Mouse (Mus musculus) liver, embryonic 12.5 days (tissue): Measurements from ENCODE around the gene Spsb4. TPM values are rescaled to one million over a fixed set of nuclear protein-coding genes. Genes with fewer than 3 reads are reported as not detected.

Experiments
- ATAC-seq: fragments of 200-750 bp; cut with Nextera tagmentation; 2 replicates; pipeline ENCODE4 v1.8.0; 2017; ENCODE audit warnings: moderate number of reproducible peaks, mild to moderate bottlenecking, moderate library complexity
- H3K27ac ChIP-seq: fragments of 300-500 bp; sonication (generic); 2 replicates; pipeline ENCODE4 v1.5.1; 2016; ENCODE audit warnings: mild to moderate bottlenecking
- H3K27me3 ChIP-seq: fragments of 300-500 bp; sonication (generic); replicated peaks from 2 replicates; pipeline ENCODE4 v1.6.1; 2016; ENCODE audit warnings: mild to moderate bottlenecking, moderate library complexity
- H3K36me3 ChIP-seq: fragments of 300-500 bp; sonication (generic); 2 replicates; pipeline ENCODE4 v1.6.1; 2016; ENCODE audit warnings: mild to moderate bottlenecking, moderate library complexity
- H3K4me1 ChIP-seq: fragments of 300-500 bp; sonication (generic); 2 replicates; pipeline ENCODE4 v1.6.1; 2016
- H3K4me2 ChIP-seq: fragments of 300-500 bp; sonication (generic); 2 replicates; pipeline ENCODE4 v1.6.1; 2016; ENCODE audit warnings: mild to moderate bottlenecking, moderate library complexity
- H3K4me3 ChIP-seq: fragments of 300-500 bp; sonication (generic); 2 replicates; pipeline ENCODE4 v1.5.1; 2016; ENCODE audit warnings: mild to moderate bottlenecking, moderate library complexity
- H3K9ac ChIP-seq: fragments of 300-500 bp; sonication (generic); 2 replicates; pipeline ENCODE4 v1.6.1; 2016; ENCODE audit warnings: mild to moderate bottlenecking, moderate library complexity
- H3K9me3 ChIP-seq: fragments of 300-500 bp; sonication (generic); replicated peaks from 2 replicates; pipeline ENCODE4 v1.6.1; 2016; ENCODE audit warnings: mild to moderate bottlenecking, moderate library complexity
- WGBS: fragments of 180-500 bp; shearing (Covaris S2); methylation state at CpG from one replicate; pipeline ENCODE4 v1.1.7; 2016; ENCODE audit not compliant: insufficient replicate concordance; 5-methylcytosine and 5-hydroxymethylcytosine counted together
- polyA plus RNA-seq: library from polyadenylated mRNA; unstranded; fragments of >200 nt; fragmentation: Nextera tagmentation; extraction: Ambion mirVana; gene quantifications from 2 replicates; pipeline ENCODE4 v1.2.1, GENCODE M21; 2016

Gene Spsb4
- polyA plus RNA-seq, 1 experiment from 2014 or later = 2.3 TPM

DNA sequence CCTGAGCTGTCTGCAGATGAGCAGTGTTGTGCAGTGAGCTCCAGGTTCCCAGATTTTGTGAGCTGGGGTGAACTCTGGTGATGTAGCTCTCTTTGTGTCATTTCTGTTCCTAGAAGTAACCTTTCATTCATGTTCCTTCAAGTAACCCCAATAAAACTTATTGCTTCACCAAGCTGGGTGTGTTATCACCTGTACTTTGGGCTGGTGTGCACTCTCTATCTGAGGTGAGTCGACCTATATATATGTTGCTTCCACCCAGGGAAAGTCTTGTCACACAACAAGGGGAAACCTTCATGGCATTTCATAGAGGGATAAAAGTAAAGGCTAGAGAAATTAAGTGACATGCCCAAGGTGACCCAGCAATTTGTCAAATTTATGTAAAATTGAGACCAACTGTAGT lies 109.1 kb downstream of the Spsb4 start:
- no peak overlapping the region for H3K9ac ChIP-seq
- H3K4me1 ChIP-seq = no peaks in the 10 kb centered on the region
- no peak overlapping the region for H3K4me2 ChIP-seq
- 59% methylated on average over 1 of the region's 1 CpGs for WGBS
- no peak overlapping the region for H3K27ac ChIP-seq
- ATAC-seq = no peak
- H3K9me3 ChIP-seq = no peaks in the 10 kb centered on the region
- 0 out of 2 replicates have a peak, but pooled peaks cover 4% of the 10 kb centered on the region for H3K27me3 ChIP-seq
- no peak overlapping the region for H3K4me3 ChIP-seq
- H3K36me3 ChIP-seq = no peaks in the 10 kb centered on the region

DNA sequence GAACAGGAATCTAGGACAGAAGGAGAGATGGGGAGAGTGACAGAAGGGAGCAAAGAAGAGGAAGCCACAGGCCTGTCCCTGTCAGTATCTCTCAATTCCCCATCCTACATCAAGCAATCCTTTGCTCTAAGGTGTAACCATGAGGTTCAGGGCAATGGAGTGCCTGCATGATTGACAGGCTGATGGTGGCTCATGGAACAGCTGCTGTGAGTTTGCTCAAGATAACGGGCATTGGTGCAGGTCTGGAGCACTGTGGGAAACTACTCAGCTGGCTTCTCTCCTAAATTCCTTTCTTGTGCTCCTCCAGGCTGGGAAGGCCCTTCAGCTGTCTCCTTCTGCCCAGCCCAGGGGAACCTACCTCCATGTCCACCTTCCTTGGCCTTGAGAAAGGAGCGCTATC lies 109.9 kb downstream of the Spsb4 start:
- H3K27ac ChIP-seq = no peak overlapping the region
- H3K4me2 ChIP-seq = no peak overlapping the region
- no peaks in the 10 kb centered on the region for H3K9me3 ChIP-seq
- no peak for ATAC-seq
- H3K36me3 ChIP-seq = no peaks in the 10 kb centered on the region
- H3K27me3 ChIP-seq = 0 out of 2 replicates have a peak, but pooled peaks cover 4% of the 10 kb centered on the region
- WGBS = 52% methylated on average over 2 of the region's 2 CpGs
- H3K9ac ChIP-seq = no peak overlapping the region
- H3K4me3 ChIP-seq = no peak overlapping the region
- H3K4me1 ChIP-seq = no peaks in the 10 kb centered on the region

DNA sequence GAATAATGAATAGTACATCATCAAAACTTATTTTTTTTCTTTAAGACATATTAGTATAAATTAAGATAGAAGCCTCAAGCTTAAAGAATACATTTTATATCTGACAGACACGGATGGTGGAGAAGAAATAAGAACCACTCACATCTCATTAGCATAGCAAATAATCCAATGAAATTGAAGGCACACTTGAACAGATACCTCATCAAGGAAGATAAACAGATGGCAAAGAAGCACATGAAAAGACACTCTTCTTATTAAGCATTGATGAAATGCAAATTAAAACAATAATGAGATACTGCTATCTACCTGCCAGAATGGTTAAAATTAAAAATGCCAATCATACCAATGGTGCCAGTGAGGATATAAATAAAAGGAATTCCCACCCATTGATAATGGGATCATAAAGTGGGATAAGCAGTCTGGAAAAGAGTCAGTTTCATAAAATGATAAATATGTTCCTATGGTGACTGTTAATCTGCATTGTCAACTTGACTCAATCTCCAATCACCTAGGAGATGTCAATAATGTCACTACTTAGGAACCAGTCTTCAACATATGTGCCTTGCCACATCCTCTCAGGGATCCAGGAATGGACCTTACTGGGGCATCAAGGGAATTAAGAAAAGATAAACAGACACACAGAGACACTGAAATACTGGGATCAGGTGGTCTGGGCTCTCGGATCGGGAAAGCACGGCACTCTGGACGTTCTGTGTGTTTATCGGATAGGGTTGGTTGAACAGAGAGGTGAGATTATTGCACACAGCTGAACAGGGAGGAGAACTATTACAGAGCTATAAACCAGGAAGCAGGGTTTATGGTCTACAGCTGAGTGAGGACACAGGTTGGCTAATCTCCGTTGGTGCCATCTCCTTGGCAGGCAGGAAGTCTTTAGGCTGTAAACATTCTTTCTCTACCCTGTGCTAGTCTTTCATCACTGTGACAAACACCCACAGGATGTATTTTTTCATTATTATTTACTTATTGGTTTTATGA lies 114.0 kb downstream of the Spsb4 start:
- no peak overlapping the region for H3K4me2 ChIP-seq
- no peaks in the 10 kb centered on the region for H3K9me3 ChIP-seq
- no peaks in the 10 kb centered on the region for H3K36me3 ChIP-seq
- no peak overlapping the region for H3K27ac ChIP-seq
- H3K4me1 ChIP-seq = no peaks in the 10 kb centered on the region
- H3K4me3 ChIP-seq = no peak overlapping the region
- 78% methylated on average over 7 of the region's 7 CpGs for WGBS
- H3K9ac ChIP-seq = no peak overlapping the region
- no peak for ATAC-seq
- 0 out of 2 replicates have a peak, but pooled peaks cover 4% of the 10 kb centered on the region for H3K27me3 ChIP-seq

DNA sequence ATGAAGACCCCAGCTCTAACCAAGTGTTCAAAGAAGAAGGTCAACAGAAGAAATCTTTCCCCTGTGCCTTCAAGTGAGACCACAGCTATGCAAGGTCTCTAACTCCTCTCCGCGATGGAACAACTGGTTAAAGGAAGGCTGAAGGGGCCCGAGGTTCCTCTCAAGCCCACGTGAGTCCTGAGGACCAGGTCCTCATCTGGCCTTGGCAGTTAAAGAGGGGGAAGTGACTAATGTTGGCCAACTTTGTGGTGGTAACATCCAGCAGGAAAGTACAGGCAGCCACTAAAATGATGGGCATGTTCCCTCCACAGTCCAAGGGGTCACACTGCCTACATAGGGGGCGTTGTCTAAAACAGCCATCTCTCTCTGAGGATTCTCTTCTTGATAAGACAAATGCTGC lies 118.9 kb downstream of the Spsb4 start:
- 42% methylated on average over 5 of the region's 5 CpGs for WGBS
- H3K9ac ChIP-seq = no peak overlapping the region
- H3K4me1 ChIP-seq = no peaks in the 10 kb centered on the region
- no peak for ATAC-seq
- no peak overlapping the region for H3K27ac ChIP-seq
- no peaks in the 10 kb centered on the region for H3K27me3 ChIP-seq
- H3K4me3 ChIP-seq = no peak overlapping the region
- no peak overlapping the region for H3K4me2 ChIP-seq
- H3K36me3 ChIP-seq = no peaks in the 10 kb centered on the region
- H3K9me3 ChIP-seq = no peaks in the 10 kb centered on the region

DNA sequence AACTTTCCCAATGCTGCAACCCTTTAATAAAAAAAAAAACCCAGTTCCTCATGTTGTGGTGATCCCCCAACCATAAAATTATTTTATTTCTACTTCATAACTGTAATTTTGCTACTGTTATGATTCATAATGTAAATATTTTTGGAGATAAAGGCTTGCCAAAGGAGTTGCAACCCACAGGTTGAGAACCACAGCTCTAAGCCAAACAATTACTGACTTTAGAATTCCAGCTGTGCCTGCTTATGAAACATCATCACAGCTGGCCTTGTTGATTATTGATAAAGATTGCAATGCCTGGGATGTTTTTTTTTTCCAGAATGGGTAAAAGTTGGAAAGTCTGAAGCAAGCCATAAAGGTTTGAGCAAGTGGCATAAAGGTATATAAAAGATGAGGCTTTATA lies 119.6 kb downstream of the Spsb4 start:
- no peaks in the 10 kb centered on the region for H3K4me1 ChIP-seq
- no peak overlapping the region for H3K9ac ChIP-seq
- H3K9me3 ChIP-seq = no peaks in the 10 kb centered on the region
- H3K4me3 ChIP-seq = no peak overlapping the region
- no peak for ATAC-seq
- H3K36me3 ChIP-seq = no peaks in the 10 kb centered on the region
- no peak overlapping the region for H3K27ac ChIP-seq
- H3K4me2 ChIP-seq = no peak overlapping the region
- no peaks in the 10 kb centered on the region for H3K27me3 ChIP-seq

DNA sequence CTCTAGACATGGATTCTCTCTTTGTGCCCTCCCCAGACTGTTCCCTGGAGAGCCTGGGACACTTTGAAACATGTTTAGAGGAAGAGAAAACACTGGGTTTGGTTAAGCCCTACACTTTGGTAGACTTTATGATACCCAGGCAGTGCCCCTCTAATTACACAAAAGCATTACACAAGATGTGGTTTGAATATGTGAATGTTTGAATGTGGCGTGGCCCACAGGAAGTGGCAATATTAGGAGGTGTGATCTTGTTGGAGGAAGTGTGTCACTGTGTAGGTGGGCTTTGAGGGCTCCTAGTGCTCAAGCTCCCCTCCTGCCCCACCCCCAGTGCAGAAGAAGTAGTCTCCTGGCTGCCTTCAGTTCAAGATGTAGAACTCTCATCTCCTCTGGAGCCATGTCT lies 122.0 kb downstream of the Spsb4 start:
- Histone ChIP-seq H3K4me3 (no peak overlapping the region), H3K27me3 (peaks cover 7% of the 10 kb centered on the region), H3K36me3 (no peaks in the 10 kb centered on the region), H3K4me2 (no peak overlapping the region), H3K9ac (no peak overlapping the region), H3K9me3 (no peaks in the 10 kb centered on the region), H3K27ac (no peak overlapping the region), H3K4me1 (no peaks in the 10 kb centered on the region)
- ATAC-seq = no peak
- 81% methylated on average over 1 of the region's 1 CpGs for WGBS

DNA sequence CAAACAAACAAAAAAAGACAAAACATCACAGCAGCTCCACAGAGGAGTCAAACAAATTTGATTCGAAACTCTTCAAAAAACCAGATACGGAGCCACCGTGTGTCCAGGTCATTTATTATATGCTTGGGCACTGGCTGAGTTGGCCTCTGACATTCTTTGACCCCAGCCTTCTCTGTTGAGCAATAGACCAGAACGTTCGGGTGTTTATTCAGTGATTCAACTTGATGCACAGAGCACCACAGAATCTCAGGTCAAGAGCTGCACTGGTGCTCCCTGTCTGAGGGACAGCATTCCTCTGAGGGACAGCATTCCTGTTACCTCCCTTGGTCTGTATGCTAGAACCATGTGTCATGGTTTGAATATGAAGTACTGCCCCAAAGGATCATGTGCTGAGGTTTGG lies 125.1 kb downstream of the Spsb4 start:
- Histone ChIP-seq H3K27me3 (peaks cover 38% of the 10 kb centered on the region), H3K4me3 (no peak overlapping the region), H3K36me3 (no peaks in the 10 kb centered on the region), H3K4me1 (peaks cover 12% of the 10 kb centered on the region; the same call in 1 of the 2 replicates), H3K9ac (no peak overlapping the region), H3K4me2 (no peak overlapping the region), H3K27ac (no peak overlapping the region), H3K9me3 (no peaks in the 10 kb centered on the region)
- 60% methylated on average over 5 of the region's 5 CpGs for WGBS
- ATAC-seq = 0 out of 2 replicates have a peak, but pooled peaks have one; percentile 27

Other genes starting within 250 kb of the Spsb4 start
- 2.1 and 2.2 TPM in 2 replicates for gene Pxylp1, start 126.2 kb downstream of the Spsb4 start, polyA plus RNA-seq
- gene Slc25a36, start 92.3 kb upstream of the Spsb4 start, polyA plus RNA-seq = 18.5 and 19.6 TPM in 2 replicates